Mouse (Mus musculus) kidney, adult 2 months (tissue): ENCODE data around the gene Daam1. TPM values are rescaled to one million over a fixed set of nuclear protein-coding genes. Genes with fewer than 3 reads are reported as not detected.

ENCODE experiments used
- DNase-seq: peaks from one replicate; pipeline ENCODE4 v3.0.0; 2021
- H3K27ac ChIP-seq: fragments of 200-500 bp; 2 replicates; pipeline ENCODE4 v1.5.1; 2012; ENCODE audit warnings: low read depth, low read length, control low read depth, inconsistent platforms; ENCODE audit not compliant: insufficient read depth
- H3K27me3 ChIP-seq: fragments of 200-500 bp; replicated peaks from 2 replicates; pipeline ENCODE4 v1.6.1; 2012; ENCODE audit warnings: mild to moderate bottlenecking, moderate library complexity, low read length, inconsistent platforms; ENCODE audit not compliant: control insufficient read depth, insufficient read depth
- H3K36me3 ChIP-seq: fragments of 200-500 bp; 2 replicates; pipeline ENCODE4 v1.6.1; 2012; ENCODE audit warnings: mild to moderate bottlenecking, moderate library complexity, low read length, inconsistent platforms; ENCODE audit not compliant: control insufficient read depth, insufficient read depth
- H3K4me1 ChIP-seq: fragments of 200-500 bp; 2 replicates; pipeline ENCODE4 v1.6.1; 2011; ENCODE audit warnings: low read length; ENCODE audit not compliant: control insufficient read depth, insufficient read depth
- H3K4me3 ChIP-seq: fragments of 200-500 bp; 2 replicates; pipeline ENCODE4 v1.5.1; 2011; ENCODE audit warnings: mild to moderate bottlenecking, low read depth, low read length, control low read depth; ENCODE audit not compliant: insufficient read depth
- CTCF ChIP-seq: fragments of 200-500 bp; conservative IDR thresholded peaks from 2 replicates; pipeline ENCODE4 v1.5.1; 2011; ENCODE audit warnings: low read depth, mild to moderate bottlenecking, control low read depth, low read length, moderate library complexity, mixed read lengths; ENCODE audit not compliant: insufficient read depth, insufficient read length
- POLR2A ChIP-seq: fragments of 200-500 bp; IDR thresholded peaks from one replicate; pipeline ENCODE4 v1.6.1; 2011; ENCODE audit warnings: low read depth, low read length, control low read depth
- WGBS: fragments of 180-500 bp; shearing (Covaris S2); methylation state at CpG from one replicate; pipeline ENCODE4 v1.1.7; 2018; 5-methylcytosine and 5-hydroxymethylcytosine counted together
- polyA plus RNA-seq: library from polyadenylated mRNA; depleted of rRNA; stranded (reverse); fragments of >200 nt; gene quantifications from 2 replicates; pipeline ENCODE4 v1.2.3, GENCODE M21; 2012

The Daam1 gene
- polyA plus RNA-seq, 1 experiment = 5.2 TPM

GRCm38 (mm10) chr12:71922827-71923381 is 92.0 kb downstream of the Daam1 start:
- 88% methylated on average over 5 of the region's 5 CpGs for WGBS
- TF ChIP-seq CTCF = no peak
- no peak for TF ChIP-seq POLR2A

GRCm38 (mm10) chr12:71924978-71925529 is 94.2 kb downstream of the Daam1 start:
- DNase-seq = no peak

More at GRCm38 (mm10) chr12:71922827-71923381, 92.0 kb downstream of the Daam1 start:
- no peak overlapping the region for H3K27ac ChIP-seq
- H3K4me3 ChIP-seq = no peak overlapping the region
- no peaks in the 10 kb centered on the region for H3K27me3 ChIP-seq
- no peaks in the 10 kb centered on the region for H3K4me1 ChIP-seq
- DNase-seq = no peak
- H3K36me3 ChIP-seq = no peaks in the 10 kb centered on the region

GRCm38 (mm10) chr12:71925990-71926700 is 95.3 kb downstream of the Daam1 start:
- no peak for DNase-seq
- 51% methylated on average over 11 of the region's 11 CpGs for WGBS
- no peaks in the 10 kb centered on the region for H3K4me1 ChIP-seq

More at GRCm38 (mm10) chr12:71924978-71925529, 94.2 kb downstream of the Daam1 start:
- Histone ChIP-seq H3K4me3 (no peak overlapping the region), H3K27ac (no peak overlapping the region), H3K36me3 (no peaks in the 10 kb centered on the region), H3K27me3 (no peaks in the 10 kb centered on the region), H3K4me1 (no peaks in the 10 kb centered on the region)
- TF ChIP-seq CTCF = no peak
- no peak for TF ChIP-seq POLR2A
- WGBS = 82% methylated on average over 9 of the region's 9 CpGs

GRCm38 (mm10) chr12:71928092-71928491 is 97.2 kb downstream of the Daam1 start:
- 93% methylated on average over 6 of the region's 6 CpGs for WGBS
- no peak for DNase-seq
- Histone ChIP-seq H3K27ac (no peak overlapping the region), H3K4me3 (no peak overlapping the region), H3K4me1 (no peaks in the 10 kb centered on the region), H3K27me3 (no peaks in the 10 kb centered on the region), H3K36me3 (no peaks in the 10 kb centered on the region)
- TF ChIP-seq CTCF = no peak
- no peak for TF ChIP-seq POLR2A

More at GRCm38 (mm10) chr12:71925990-71926700, 95.3 kb downstream of the Daam1 start:
- Histone ChIP-seq H3K36me3 (no peaks in the 10 kb centered on the region), H3K27ac (no peak overlapping the region), H3K4me3 (no peak overlapping the region), H3K27me3 (no peaks in the 10 kb centered on the region)
- TF ChIP-seq POLR2A = no peak
- no peak for TF ChIP-seq CTCF

- H3K4me3 ChIP-seq = no peak overlapping the region
- no peaks in the 10 kb centered on the region for H3K27me3 ChIP-seq
- no peak for DNase-seq
- no peaks in the 10 kb centered on the region for H3K4me1 ChIP-seq
- H3K36me3 ChIP-seq = no peaks in the 10 kb centered on the region
- H3K27ac ChIP-seq = no peak overlapping the region
- TF ChIP-seq CTCF = no peak
- no peak for TF ChIP-seq POLR2A
- 91% methylated on average over 2 of the region's 2 CpGs for WGBS
Observed at GRCm38 (mm10) chr12:71929876-71930275, 99.0 kb downstream of the Daam1 start.

GRCm38 (mm10) chr12:71932433-71933386 is 101.8 kb downstream of the Daam1 start:
- TF ChIP-seq POLR2A (no peak), CTCF (no peak)
- H3K27me3 ChIP-seq = no peaks in the 10 kb centered on the region
- peaks cover 1% of the 10 kb centered on the region; the same call in 1 of the 2 replicates for H3K36me3 ChIP-seq
- 71% methylated on average over 9 of the region's 9 CpGs for WGBS
- H3K27ac ChIP-seq = no peak overlapping the region
- no peaks in the 10 kb centered on the region for H3K4me1 ChIP-seq
- no peak for DNase-seq
- H3K4me3 ChIP-seq = no peak overlapping the region
